Mouse (Mus musculus): ENCODE data around the gene Ranbp17. TPM values are rescaled to one million over a fixed set of nuclear protein-coding genes. Genes with fewer than 3 reads are reported as not detected.

Ranbp17 gene
- polyA plus RNA-seq, 1 experiment, result 1.8 TPM

DNA sequence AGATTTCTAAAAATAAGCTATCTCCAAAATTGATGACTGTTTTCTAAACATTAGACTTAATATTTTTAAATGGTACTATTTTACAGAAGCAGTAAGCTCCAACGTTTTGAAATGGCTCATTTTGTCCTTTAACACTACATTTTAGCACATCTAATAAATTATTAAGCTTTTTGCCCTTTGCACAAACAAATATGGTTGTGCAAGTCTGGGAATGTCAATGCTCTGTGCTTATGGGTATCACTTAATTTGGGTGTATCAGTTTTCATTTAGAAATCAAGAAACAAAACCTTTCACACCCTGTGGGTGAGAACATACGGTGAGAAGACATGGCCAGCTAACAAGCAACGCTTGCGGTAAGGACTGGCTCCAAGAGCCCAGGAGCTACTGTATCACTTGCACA, 108.9 kb downstream of the Ranbp17 start:
- DNase-seq (ENCODE audit: low spot score), result no peak

DNA sequence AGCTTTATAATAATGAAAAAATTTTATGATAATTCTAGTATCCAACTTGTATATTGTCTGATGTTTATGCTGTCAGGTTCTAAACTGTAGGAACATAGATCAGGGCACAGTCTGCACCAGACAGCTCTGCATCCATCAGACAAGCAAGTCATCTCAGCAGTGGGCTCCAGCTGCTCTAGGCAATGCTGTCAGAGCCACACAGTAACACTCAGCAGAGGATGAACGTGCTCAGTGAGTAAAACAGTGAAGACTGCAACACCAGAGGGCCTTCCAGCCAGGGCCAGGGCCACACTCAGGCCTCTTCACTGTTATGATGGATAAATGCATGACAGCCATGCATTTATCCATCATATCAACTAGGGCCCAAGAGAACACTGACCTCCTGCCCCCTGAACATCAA, 114.2 kb downstream of the Ranbp17 start:
- DNase-seq (ENCODE audit: low spot score), result no peak

DNA sequence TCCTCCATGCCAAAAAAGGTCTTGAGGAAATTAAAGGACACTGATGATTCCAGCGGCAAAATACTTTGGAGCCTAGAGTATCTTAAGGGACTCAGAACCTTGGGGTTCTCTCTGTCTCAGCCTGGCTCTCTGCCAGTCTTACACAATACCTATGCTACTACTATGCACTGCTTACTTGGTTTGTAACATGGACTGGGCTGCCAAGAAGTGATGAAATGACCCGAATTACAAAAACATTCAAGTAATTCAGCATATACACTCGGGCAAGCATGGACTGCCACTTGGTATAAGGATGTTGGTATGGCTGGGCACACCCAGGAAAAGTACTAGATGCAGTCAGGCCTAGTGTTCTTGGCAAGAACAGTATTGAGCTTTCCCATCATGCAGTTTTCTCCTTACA, 114.8 kb downstream of the Ranbp17 start:
- DNase-seq (ENCODE audit: low spot score), result no peak

DNA sequence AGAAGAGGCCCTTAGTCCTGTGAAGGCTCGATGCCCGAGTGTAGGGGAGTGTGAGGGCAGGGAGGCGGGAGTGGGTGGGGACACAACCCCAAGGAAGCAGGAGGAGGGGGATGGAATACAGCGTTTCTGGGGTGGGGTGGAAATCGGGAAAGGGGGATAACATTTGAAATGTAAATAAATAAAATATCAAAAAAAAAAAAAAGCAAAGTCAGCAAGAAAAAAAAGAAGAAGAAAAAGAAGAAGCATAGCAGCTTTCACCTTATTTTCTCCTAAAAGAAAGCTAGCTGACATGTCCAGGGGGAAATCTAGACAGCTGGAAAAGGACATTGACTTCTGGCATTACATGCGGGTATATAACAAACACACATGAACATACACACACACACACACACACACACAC, 117.3 kb downstream of the Ranbp17 start:
- no peak for DNase-seq (ENCODE audit: low spot score)

DNA sequence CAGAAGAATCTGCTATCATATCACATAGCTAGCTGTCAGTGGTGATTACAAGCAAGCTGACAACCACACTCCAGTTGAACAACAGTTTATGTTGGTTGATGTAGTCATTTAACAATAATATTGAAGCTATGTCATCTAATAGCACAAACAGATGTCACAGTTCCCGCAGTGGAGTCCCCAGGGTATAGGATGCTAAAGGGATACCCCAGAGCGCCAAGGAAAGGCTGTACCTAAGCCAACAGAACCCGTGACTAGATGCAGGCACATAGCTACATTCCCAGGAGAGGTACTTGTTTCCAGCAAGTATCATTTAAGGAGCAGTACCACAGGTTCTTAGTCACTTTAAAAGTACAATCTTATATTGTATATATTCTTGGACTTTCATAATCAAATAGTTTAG, 119.5 kb downstream of the Ranbp17 start:
- no peak for DNase-seq (ENCODE audit: low spot score)

DNA sequence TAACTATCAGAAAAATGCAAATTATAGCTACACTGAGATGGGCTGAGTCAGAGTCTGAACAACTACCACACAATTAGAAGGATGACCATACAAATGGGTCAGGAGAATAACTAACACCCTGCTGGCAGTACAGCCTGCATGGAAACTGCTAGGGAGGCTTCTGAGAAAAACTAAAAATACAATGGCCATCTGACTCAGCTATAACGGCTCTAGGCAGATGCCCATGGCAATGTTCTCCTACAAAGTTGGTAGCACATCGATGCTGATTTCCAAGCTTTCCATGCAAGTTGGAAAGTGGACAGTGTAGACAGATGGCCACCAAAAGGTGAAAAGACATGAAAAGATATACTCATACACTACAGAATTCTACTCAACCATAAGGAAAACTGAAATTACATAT, 124.9 kb downstream of the Ranbp17 start:
- no peak for DNase-seq (ENCODE audit: low spot score)

DNA sequence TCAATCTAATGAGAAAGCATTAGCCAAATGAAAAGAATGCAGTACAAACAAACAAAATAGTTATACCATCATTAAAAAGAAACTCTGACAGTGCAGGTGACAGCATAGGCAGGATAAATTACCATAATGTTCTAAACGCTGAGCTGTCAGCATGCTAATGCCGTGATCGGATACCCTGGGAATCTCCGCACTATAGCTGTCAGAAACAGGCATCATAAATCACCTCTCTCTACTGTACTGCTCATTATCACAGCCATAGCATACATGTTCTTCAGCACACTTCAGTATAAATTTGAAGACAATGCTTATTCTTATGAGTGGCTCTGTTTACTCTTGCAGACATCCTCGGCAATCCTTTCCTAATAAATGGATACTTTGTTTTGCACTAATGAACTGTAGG, 151.7 kb downstream of the Ranbp17 start:
- DNase-seq (ENCODE audit: low spot score), result no peak

DNA sequence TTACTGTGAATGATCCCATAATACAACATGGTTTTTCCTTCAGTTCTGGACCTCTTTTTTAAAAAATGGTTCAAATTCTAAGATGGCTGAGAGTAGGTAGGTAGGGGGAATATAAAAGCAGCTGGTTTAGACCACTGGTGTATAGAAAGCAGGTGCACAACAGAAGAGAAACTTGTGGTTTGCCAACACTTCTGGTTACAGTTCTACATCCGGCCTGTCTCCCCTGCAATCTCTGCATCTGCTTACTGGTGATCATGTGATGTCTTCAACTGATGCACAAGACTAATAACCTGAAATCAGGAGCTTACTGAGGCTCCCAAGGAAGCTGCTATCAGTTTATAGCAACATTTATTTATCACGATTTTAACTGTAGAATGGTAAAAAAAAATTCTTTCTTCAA, 164.3 kb downstream of the Ranbp17 start:
- no peak for DNase-seq (ENCODE audit: low spot score)

DNA sequence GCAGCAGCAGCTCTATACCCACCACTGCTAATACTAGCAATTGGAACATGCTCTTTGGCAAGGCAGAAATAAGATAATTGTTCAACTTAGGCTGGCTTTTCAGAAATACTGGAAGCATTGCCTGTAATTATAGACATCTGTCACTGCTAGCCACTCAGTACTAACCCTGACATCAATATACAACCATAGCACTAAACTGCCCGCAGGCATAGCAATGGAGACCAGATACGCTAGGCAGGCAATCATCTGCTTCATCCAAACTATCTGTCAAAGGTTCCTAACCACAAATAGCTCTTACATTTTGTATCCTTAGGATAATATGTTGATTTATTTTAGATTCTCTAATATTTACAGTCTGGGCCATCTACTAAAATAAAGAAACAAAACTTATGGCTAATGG, 171.5 kb downstream of the Ranbp17 start:
- no peak for DNase-seq (ENCODE audit: low spot score)

DNA sequence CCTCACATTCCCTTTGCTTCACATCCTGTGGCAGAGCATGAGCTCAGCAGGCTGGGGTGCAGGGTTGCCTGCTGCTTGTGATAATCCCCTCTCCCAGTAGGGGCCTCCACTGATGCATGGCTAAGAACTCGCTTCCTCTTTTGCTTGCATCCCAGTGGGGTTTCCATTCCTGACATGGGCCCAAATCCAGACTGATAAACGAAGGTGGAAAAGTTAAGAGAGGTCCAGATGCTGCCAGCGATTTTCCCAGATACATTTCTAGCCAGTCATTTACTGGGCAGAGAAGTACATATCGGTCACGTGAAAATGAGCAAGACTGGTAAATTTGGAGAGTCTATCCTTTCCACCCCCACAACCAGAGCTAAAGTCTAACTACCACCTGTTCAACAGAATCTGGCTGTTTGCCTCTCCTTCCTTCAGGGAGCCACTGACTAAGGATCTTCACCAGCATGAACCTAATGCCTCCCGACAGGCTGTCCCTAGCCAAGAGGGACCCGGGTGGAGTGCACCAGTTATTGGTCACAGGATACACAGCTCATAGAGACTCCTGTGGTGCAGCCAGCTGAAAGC, 176.9 kb downstream of the Ranbp17 start:
- DNase-seq (ENCODE audit: low spot score), result no peak

DNA sequence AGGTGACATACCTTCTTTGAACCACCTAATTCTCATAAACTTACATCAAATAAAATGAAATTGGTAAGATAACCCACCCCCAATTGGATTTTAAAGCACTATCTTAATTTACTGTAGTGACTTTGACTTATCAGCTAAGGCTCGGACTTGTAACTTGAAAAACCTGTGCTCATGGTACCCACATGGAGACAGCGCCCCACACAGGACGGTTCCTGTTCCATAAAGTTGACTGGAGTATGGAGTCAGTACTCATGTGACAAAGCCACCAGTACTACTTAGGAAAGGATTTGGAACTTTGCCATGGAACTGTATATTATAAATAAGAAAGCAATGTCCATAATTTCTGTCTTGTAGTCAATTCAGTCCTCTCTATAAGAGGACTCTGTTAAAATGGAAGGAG, 177.9 kb downstream of the Ranbp17 start:
- no peak for DNase-seq (ENCODE audit: low spot score)

DNA sequence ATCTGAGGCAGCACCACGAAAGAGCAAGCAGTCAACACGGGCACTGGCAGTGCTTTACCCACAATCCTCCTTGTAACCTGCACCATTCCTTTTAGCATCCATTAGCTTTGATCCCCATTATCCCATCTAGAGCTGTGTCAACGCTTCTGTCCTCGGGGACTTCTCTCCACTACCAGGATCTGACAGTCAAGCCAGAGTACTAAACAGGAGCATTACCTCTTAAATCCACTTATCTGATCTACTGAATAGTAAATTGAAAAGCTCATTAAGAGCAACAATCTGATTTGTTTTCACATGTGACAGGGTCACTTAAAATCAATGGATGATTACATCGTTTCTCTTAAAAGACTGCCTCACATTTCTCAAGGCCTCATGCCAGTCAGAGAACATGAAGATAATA, 181.4 kb downstream of the Ranbp17 start:
- no peak for DNase-seq (ENCODE audit: low spot score)

DNA sequence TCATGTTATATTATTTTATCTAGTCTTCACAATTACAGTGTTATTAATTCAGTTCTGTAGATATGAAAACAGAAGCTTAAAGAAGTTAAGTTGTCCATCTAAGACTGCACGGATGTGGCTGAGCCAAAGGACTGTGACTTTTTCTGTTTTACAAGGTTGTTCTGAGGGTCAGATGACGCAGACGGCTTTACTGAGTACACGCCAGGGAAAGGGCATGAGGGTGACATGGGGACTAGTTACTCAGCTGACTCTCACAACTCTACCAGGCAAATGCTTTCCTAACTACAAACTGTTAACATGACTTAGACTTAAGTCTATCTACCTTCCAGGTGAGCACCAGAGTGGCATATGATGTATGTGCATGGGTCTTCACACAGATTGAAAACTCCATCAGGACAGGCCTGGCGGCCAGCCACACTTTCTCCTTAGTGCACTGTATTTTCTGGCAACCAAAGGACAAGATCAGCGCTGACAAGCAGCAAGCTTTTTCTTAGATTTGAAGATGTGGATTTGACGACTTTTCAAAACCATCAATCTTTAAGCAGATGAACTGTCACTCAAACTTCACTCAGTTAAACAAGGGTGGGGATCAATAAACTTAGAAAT, 194.4 kb downstream of the Ranbp17 start:
- no peak for DNase-seq (ENCODE audit: low spot score)

DNA sequence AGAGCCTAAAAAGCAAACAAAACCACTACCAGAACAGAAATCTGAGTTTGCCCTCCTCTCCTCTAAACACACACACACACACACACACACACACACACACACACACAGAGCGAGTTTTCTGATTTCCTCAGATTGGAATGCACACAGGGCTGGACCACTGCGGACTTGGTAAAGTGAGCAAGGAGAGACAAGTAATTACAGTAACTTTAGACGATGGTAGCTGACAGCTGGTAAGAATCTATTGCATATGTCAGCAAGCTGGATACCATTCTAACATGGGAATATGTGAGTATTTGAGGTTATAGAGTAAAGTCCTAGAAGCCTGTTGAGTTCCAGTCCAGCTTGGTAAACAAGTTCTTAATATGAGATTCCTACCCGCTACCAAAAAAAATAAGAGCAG, 204.0 kb downstream of the Ranbp17 start:
- DNase-seq (ENCODE audit: low spot score), result no peak

DNA sequence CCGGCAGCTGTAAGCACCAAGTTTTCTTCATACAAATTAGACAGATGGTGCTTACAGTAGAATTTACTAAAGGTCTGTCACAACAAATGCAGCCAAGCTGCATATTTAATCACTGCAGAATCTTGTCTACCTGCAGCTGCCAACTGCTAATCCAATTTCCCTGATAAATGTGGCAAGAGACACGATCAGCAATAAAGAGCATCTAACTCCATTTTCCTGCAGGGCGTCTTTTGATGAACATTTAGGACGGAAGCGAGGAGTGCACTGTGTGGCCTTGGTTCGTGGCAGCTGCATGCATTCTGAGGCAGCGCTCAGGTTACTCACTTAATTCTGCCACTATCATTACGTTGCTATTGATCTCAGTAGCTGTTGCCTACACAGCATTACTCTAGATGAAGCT, 212.7 kb downstream of the Ranbp17 start:
- DNase-seq (ENCODE audit: low spot score), result no peak

DNA sequence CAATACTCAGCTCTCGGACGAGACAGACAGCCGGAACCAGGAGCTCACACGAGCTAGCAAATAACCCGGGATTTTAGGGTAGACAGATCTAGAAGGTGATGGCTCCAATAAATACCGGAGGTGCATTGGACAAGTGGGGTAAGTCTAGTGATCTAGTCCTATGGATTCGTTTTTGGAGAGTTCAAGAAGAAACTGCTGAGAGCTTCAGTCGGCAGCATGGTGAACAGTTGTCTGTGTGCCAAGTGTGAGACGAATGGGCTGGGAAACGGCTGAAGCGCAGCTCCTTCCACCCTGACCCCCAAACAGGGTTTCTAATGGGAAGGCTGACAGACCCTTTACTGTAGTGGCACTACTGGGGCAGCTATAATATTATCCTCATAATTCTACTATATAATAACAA, 214.2 kb downstream of the Ranbp17 start:
- DNase-seq (ENCODE audit: low spot score), result no peak

DNA sequence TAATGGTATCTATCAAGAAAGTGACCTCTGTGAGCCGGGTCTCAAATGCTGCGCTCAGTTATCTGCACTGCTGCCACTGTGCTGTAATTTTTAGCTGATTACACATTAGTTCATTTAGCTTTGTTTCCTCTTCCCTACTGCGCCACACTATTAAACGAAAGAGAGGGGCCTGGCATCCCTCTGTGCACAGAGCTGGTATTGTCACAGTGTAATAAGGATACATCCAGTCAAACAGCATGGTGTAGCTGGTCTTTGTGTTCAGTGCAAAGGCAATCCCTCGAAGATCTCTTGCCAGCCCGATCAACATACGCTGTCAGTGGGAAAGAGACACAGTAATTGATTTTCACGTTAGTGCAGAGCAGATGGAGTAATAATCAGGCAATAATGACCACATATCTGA, 216.4 kb downstream of the Ranbp17 start:
- no peak for DNase-seq (ENCODE audit: low spot score)

DNA sequence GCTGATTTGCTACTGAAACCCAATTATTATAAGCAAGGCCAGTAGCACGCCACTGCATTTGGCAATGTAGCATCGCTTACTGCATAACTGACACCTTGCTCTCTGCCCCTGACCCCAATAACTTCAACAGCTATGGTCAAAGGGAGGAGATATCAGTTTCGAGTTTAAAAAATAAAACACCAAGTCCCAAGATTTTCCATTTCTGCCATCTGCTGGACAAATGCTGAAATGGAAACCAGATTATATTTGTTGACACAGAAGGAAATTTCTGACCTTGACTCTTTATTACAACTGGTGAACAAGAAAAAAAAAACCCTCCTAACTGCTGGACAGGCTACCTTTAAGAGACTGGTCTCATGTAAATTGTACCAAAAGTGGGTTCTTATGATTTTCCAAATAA, 218.1 kb downstream of the Ranbp17 start:
- no peak for DNase-seq (ENCODE audit: low spot score)

DNA sequence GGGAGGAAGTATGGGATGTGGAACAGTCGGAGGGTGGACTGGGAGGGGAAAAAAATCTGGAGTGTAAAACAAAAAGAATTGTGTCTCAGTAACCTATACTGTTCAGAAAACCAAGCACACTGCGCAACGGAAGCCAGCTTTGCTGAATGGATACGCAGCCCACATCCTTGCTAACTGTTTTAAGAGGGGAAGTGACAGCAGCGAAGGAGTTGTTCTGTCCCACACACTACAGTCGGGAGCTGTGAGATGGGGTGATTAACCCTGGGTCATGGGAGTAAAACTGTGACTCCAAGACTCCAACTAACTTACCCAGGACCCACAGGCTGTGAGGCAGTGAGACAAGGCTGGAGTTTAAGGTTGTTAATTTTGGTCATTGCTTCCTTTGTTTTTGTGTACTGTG, 219.5 kb downstream of the Ranbp17 start:
- no peak for DNase-seq (ENCODE audit: low spot score)

DNA sequence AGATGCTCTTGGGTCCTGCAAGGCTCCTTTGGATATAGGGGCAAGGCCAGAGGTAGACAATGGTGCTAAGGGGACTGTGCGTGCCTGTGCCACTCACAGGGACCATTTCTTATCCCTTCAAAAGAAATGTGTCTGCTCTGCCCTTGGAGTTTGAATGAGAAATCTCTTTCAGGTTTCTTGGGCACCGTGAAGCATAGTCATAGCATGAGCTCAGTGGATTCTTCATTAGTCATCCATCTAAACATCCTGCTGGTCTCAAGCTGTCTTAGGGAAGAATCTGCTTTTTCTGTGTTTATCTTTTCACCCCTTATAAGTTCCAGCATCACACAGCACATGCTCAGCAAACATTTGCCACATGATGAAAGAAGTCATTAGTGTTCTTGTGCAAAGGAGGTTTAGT, 235.0 kb downstream of the Ranbp17 start:
- DNase-seq (ENCODE audit: low spot score), result no peak

DNA sequence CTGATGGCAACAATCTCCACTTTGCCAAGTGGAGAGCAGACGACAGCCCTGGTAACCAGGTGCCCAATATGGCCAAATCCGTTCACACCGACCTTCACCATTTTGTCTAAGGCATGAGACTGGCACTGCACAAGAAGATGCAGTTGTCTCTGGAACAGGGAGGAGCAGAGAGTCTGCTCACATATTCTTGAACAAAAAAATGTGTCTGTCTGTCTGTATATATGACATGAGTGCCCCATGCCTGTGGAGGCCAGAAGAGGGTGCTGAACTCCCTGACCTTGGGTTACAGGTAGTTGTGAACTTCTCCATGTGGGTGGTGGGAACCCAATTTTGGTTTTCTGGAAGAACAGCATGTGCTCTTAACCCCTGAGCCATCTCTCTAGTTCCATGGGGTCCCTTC, 236.9 kb downstream of the Ranbp17 start, which contains the start of gene Gm12117:
Gm12117 (minus strand) TSS at position 101 of the 400 bp plus-strand sequence.
- DNase-seq (ENCODE audit: low spot score), result no peak

DNA sequence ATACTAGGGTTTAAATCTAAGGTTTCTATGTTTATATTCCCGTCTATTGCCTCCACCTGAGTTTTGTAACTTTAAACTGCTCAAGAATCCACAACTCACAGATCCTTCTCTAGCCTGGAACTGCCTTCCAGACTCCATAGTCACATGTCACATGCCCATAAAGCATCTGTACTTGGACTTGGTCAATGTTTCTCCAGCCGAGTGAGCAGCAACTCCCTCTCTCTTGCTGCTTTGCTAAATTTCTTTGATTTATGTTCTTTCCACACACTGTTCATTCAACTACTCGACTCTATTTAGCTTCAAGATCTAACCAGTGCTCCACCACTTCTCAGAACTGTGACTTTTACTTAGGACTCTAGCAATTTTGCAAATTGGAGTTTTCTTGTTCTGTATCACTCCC, 238.7 kb downstream of the Ranbp17 start:
- no peak for DNase-seq (ENCODE audit: low spot score)

DNA sequence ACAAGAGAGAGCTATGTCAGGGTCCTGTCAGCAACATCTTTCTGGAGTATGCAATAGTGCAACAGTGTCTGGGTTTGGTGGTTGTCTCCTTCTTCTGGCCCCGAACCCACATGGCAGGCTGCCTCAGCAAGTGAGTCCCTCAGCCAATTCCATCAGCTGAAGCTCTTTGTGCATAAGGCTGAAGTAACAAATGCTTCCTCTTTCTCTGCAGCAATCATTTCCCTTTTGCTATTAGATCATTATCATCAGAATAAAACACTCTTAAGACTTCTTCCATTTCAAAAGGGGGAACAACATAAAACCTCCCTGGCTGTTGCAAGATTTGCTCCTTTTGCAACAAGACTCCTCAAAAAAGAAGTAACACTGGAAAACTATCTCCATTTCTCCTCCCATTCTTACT, 239.3 kb downstream of the Ranbp17 start:
- DNase-seq (ENCODE audit: low spot score), result no peak

DNA sequence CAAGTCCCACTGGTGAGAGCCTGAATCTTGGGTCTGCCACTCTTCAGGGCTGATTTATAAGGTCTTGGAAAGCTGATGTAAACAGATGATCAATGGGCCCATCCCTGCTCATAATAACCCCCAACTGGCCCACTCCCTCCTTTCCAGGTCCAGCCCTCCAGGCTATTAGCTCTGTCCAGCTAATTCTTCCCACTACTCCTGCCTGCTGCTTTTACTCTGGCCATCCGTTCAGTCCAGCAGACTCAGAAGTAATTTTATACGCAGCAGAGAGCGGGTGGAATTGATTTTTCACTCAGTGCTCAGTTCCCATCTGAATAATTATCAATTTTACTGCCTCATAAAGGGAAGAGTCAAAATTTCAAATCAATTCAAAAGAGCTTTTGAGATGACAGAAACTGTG, 273.3 kb downstream of the Ranbp17 start:
- no peak for DNase-seq (ENCODE audit: low spot score)

Measured in urinary bladder, adult 2 months (tissue).